Mouse (Mus musculus) urinary bladder, postnatal 36 days (tissue): ENCODE data around the gene Gm43738.
A peak's percentile ranks its signal among the peaks of the same experiment; 100 is the strongest.
"Not testable (repeated sequence)": the region's sequence is repeated elsewhere in the genome, so short reads cannot be mapped to it uniquely, and the experiment has no call there.

ENCODE experiments used
- DNase-seq, 2 experiments: peaks; one replicate each; pipeline ENCODE4 v3.0.0; 2022; ENCODE audit warnings: low spot score in 2 of 2, mixed read lengths in 1 of 2

Gene Gm43738

GRCm38 (mm10) chr3:89101812-89102494 lies 1.1 kb upstream of the Gm43738 start, which contains the start of gene Fdps:
TSS of gene Fdps (minus strand) at chr3:89101959.
- DNase-seq: peak; percentile 87 to 95

GRCm38 (mm10) chr3:89101459-89101811 lies 536 bp upstream of the Gm43738 start:
- no peak for DNase-seq

- no peak for DNase-seq
Measured at GRCm38 (mm10) chr3:89094021-89094420, 6.9 kb downstream of the Gm43738 start.

GRCm38 (mm10) chr3:89093175-89093574 lies 7.7 kb downstream of the Gm43738 start, which contains the start of gene Rusc1:
TSS of gene Rusc1 (minus strand) at chr3:89093311.
- peak; percentile 74 to 82 for DNase-seq

GRCm38 (mm10) chr3:89092509-89093090 lies 8.3 kb downstream of the Gm43738 start:
- no peak for DNase-seq

- DNase-seq: no peak
Measured at GRCm38 (mm10) chr3:89091811-89092508, 8.9 kb downstream of the Gm43738 start.

GRCm38 (mm10) chr3:89090694-89091655 lies 9.9 kb downstream of the Gm43738 start:
- peak; percentile 82 for DNase-seq

- DNase-seq: peak; percentile 79 to 88
Measured at GRCm38 (mm10) chr3:89089882-89090591, 10.9 kb downstream of the Gm43738 start.

GRCm38 (mm10) chr3:89088974-89089373 lies 11.9 kb downstream of the Gm43738 start:
- no peak for DNase-seq

GRCm38 (mm10) chr3:89087338-89088110 lies 13.4 kb downstream of the Gm43738 start:
- peak; percentile 81 for DNase-seq

- DNase-seq: no peak
Measured at GRCm38 (mm10) chr3:89084654-89085190, 16.2 kb downstream of the Gm43738 start.

GRCm38 (mm10) chr3:89084133-89084532 lies 16.8 kb downstream of the Gm43738 start:
- no peak for DNase-seq

- not testable (repeated sequence) for DNase-seq
Measured at GRCm38 (mm10) chr3:89082287-89082686, 18.6 kb downstream of the Gm43738 start.

GRCm38 (mm10) chr3:89077383-89077782 lies 23.5 kb downstream of the Gm43738 start:
- DNase-seq: no peak

GRCm38 (mm10) chr3:89067265-89067664 lies 33.6 kb downstream of the Gm43738 start:
- DNase-seq: no peak

- DNase-seq: no peak
Measured at GRCm38 (mm10) chr3:89061696-89062095, 39.2 kb downstream of the Gm43738 start.

- DNase-seq: peak in 1 of 2 experiments; percentile 6
Measured at GRCm38 (mm10) chr3:89058783-89059182, 42.1 kb downstream of the Gm43738 start.

GRCm38 (mm10) chr3:89058361-89058760 lies 42.5 kb downstream of the Gm43738 start:
- no peak for DNase-seq

- DNase-seq: no peak
Measured at GRCm38 (mm10) chr3:89043359-89043758, 57.5 kb downstream of the Gm43738 start.
